24 mouse cellular contexts compared by ENCODE assay signal in genomic region chr4:111517063-111517792, GRCm38 (mm10).
DNase-seq lines count a peak whose midpoint lies in the region; ATAC-seq and TF ChIP-seq lines count a peak whose summit lies in the region.
"Had no signal": no experiment of that assay in that cellular context is flagged by ENCODE, and none has a peak within 500 bp of the region (broad histone marks: within the 10 kb centered on the region; RNA-seq: fewer than 3 reads in every experiment).

No protein-coding gene starts in this region.

- 41% methylated on average over 4 of the region's 4 CpGs for WGBS in forebrain, embryonic 14.5 days
- WGBS in forebrain, embryonic 11.5 days: 50% methylated on average over 4 of the region's 4 CpGs
- WGBS in midbrain, embryonic 12.5 days: 34% methylated on average over 4 of the region's 4 CpGs
- WGBS in midbrain, postnatal 0 days: 25% methylated on average over 4 of the region's 4 CpGs
- WGBS in hindbrain, embryonic 15.5 days: 16% methylated on average over 4 of the region's 4 CpGs
- WGBS in midbrain, embryonic 16.5 days: 21% methylated on average over 4 of the region's 4 CpGs

- no peaks in the 10 kb centered on the region for H3K36me3 ChIP-seq in forebrain, embryonic 14.5 days (ENCODE audit: control insufficient read depth, insufficient read depth, low read length)
- no peaks in the 10 kb centered on the region for H3K36me3 ChIP-seq in forebrain, embryonic 11.5 days (ENCODE audit: control insufficient read depth, insufficient read depth, low read length)
- no peaks in the 10 kb centered on the region for H3K36me3 ChIP-seq in midbrain, embryonic 12.5 days
- H3K36me3 ChIP-seq in midbrain, postnatal 0 days (ENCODE audit: insufficient read depth, low read length): no peaks in the 10 kb centered on the region
- no peaks in the 10 kb centered on the region for H3K36me3 ChIP-seq in hindbrain, embryonic 15.5 days
- no peaks in the 10 kb centered on the region for H3K36me3 ChIP-seq in midbrain, embryonic 16.5 days (ENCODE audit: control insufficient read depth, insufficient read depth, low read length)
- H3K36me3 ChIP-seq: embryonic facial prominence, embryonic 13.5 days; kidney, embryonic 15.5 days; liver, embryonic 15.5 days; stomach, embryonic 15.5 days had no signal

- peak; percentile 35 for DNase-seq in forebrain, embryonic 14.5 days (ENCODE audit: low spot score)
- DNase-seq in forebrain, embryonic 11.5 days (ENCODE audit: low spot score): no peak
- no peak for DNase-seq in midbrain, postnatal 0 days (ENCODE audit: low spot score)
- no peak for DNase-seq in kidney, postnatal 25 days
- DNase-seq: adrenal gland, postnatal 10 days; cerebellum, adult 11-12 months; cerebellum, postnatal 14 days; heart, postnatal 10 days; right cerebral cortex, postnatal 25 days; thymus, adult 18-20 months had no signal

- H3K27ac ChIP-seq in forebrain, embryonic 14.5 days (ENCODE audit: low read depth, low read length): no peak overlapping the region
- no peak overlapping the region for H3K27ac ChIP-seq in forebrain, embryonic 11.5 days (ENCODE audit: low read depth, low read length)
- H3K27ac ChIP-seq in midbrain, embryonic 12.5 days (replicated peaks): no peak overlapping the region
- no peak overlapping the region for H3K27ac ChIP-seq in midbrain, postnatal 0 days (ENCODE audit: low read depth, low read length)
- peak overlapping the region; percentile 3; the same call in 1 of the 2 replicates for H3K27ac ChIP-seq in hindbrain, embryonic 15.5 days (replicated peaks)
- no peak overlapping the region for H3K27ac ChIP-seq in midbrain, embryonic 16.5 days (ENCODE audit: low read length)
- H3K27ac ChIP-seq: embryonic facial prominence, embryonic 13.5 days; kidney, embryonic 15.5 days; liver, embryonic 15.5 days; stomach, embryonic 15.5 days had no signal

- no peaks in the 10 kb centered on the region for H3K4me1 ChIP-seq in forebrain, embryonic 14.5 days (ENCODE audit: control insufficient read depth, insufficient read depth, low read length)
- H3K4me1 ChIP-seq in forebrain, embryonic 11.5 days (replicated peaks; ENCODE audit: control insufficient read depth, insufficient read depth, low read length): no peaks in the 10 kb centered on the region
- H3K4me1 ChIP-seq in midbrain, embryonic 12.5 days: 0 out of 2 replicates have a peak, but pooled peaks cover 4% of the 10 kb centered on the region
- H3K4me1 ChIP-seq in midbrain, postnatal 0 days (ENCODE audit: insufficient read depth, low read length): no peaks in the 10 kb centered on the region
- peaks cover 6% of the 10 kb centered on the region; the same call in 1 of the 2 replicates for H3K4me1 ChIP-seq in hindbrain, embryonic 15.5 days (replicated peaks)
- peaks cover 7% of the 10 kb centered on the region; the same call in 1 of the 2 replicates for H3K4me1 ChIP-seq in midbrain, embryonic 16.5 days (ENCODE audit: control insufficient read depth, insufficient read depth, low read length)
- H3K4me1 ChIP-seq: liver, embryonic 15.5 days; stomach, embryonic 15.5 days had no signal

- no peak overlapping the region for H3K4me2 ChIP-seq in forebrain, embryonic 14.5 days (ENCODE audit: low read length)
- H3K4me2 ChIP-seq in forebrain, embryonic 11.5 days (ENCODE audit: low read depth, low read length, severe bottlenecking): no peak overlapping the region
- no peak overlapping the region for H3K4me2 ChIP-seq in midbrain, embryonic 12.5 days (replicated peaks)
- H3K4me2 ChIP-seq in midbrain, postnatal 0 days (ENCODE audit: low read depth, low read length, poor library complexity, severe bottlenecking): no peak overlapping the region
- no peak overlapping the region for H3K4me2 ChIP-seq in hindbrain, embryonic 15.5 days
- no peak overlapping the region for H3K4me2 ChIP-seq in midbrain, embryonic 16.5 days (ENCODE audit: low read length)
- H3K4me2 ChIP-seq: embryonic facial prominence, embryonic 13.5 days; heart, embryonic 11.5 days; kidney, embryonic 15.5 days; liver, embryonic 15.5 days; stomach, embryonic 15.5 days had no signal

- H3K4me3 ChIP-seq in forebrain, embryonic 14.5 days (ENCODE audit: low read depth, low read length): no peak overlapping the region
- H3K4me3 ChIP-seq in forebrain, embryonic 11.5 days (ENCODE audit: low read depth, low read length): no peak overlapping the region
- no peak overlapping the region for H3K4me3 ChIP-seq in midbrain, embryonic 12.5 days
- H3K4me3 ChIP-seq in midbrain, postnatal 0 days (ENCODE audit: low read depth, low read length): no peak overlapping the region
- H3K4me3 ChIP-seq in hindbrain, embryonic 15.5 days: no peak overlapping the region
- no peak overlapping the region for H3K4me3 ChIP-seq in midbrain, embryonic 16.5 days (ENCODE audit: low read depth, low read length)
- H3K4me3 ChIP-seq: embryonic facial prominence, embryonic 13.5 days; kidney, embryonic 15.5 days; liver, embryonic 15.5 days; stomach, embryonic 15.5 days had no signal

- H3K9ac ChIP-seq in forebrain, embryonic 14.5 days (ENCODE audit: low read length): no peak overlapping the region
- H3K9ac ChIP-seq in forebrain, embryonic 11.5 days (ENCODE audit: low read length): no peak overlapping the region
- H3K9ac ChIP-seq in midbrain, embryonic 12.5 days (replicated peaks): no peak overlapping the region
- no peak overlapping the region for H3K9ac ChIP-seq in midbrain, postnatal 0 days (replicated peaks; ENCODE audit: low read length, poor library complexity, severe bottlenecking)
- H3K9ac ChIP-seq in hindbrain, embryonic 15.5 days: no peak overlapping the region
- H3K9ac ChIP-seq in midbrain, embryonic 16.5 days (ENCODE audit: low read depth, low read length): no peak overlapping the region
- H3K9ac ChIP-seq: embryonic facial prominence, embryonic 13.5 days; kidney, embryonic 15.5 days; liver, embryonic 15.5 days; stomach, embryonic 15.5 days had no signal

- H3K27me3 ChIP-seq in forebrain, embryonic 14.5 days (replicated peaks; ENCODE audit: control insufficient read depth, insufficient read depth, low read length): no peaks in the 10 kb centered on the region
- no peaks in the 10 kb centered on the region for H3K27me3 ChIP-seq in forebrain, embryonic 11.5 days (ENCODE audit: control insufficient read depth, insufficient read depth, low read length)
- H3K27me3 ChIP-seq in midbrain, embryonic 12.5 days: no peaks in the 10 kb centered on the region
- H3K27me3 ChIP-seq in midbrain, postnatal 0 days (ENCODE audit: insufficient read depth, low read length): no peaks in the 10 kb centered on the region
- H3K27me3 ChIP-seq in hindbrain, embryonic 15.5 days: no peaks in the 10 kb centered on the region
- no peaks in the 10 kb centered on the region for H3K27me3 ChIP-seq in midbrain, embryonic 16.5 days (ENCODE audit: control insufficient read depth, insufficient read depth, low read depth, low read length)
- H3K27me3 ChIP-seq: embryonic facial prominence, embryonic 13.5 days; kidney, embryonic 15.5 days; liver, embryonic 15.5 days; Patski; stomach, embryonic 15.5 days had no signal

- ATAC-seq in forebrain, embryonic 14.5 days: peak; percentile 37; the same call in 1 of the 2 replicates
- ATAC-seq in forebrain, embryonic 11.5 days (replicated peaks; ENCODE audit: low FRiP score): no peak
- peak; percentile 54; the same call in 1 of the 2 replicates for ATAC-seq in midbrain, embryonic 12.5 days (ENCODE audit: low FRiP score, low read depth)
- ATAC-seq in midbrain, postnatal 0 days (ENCODE audit: low FRiP score): no peak
- ATAC-seq in hindbrain, embryonic 15.5 days (ENCODE audit: low FRiP score, low read depth): peak; percentile 42
- ATAC-seq in midbrain, embryonic 16.5 days: peak; percentile 65; the same call in 1 of the 2 replicates
- no peak for ATAC-seq in erythroid progenitor cell, adult 5-6 weeks (replicated peaks; ENCODE audit: low FRiP score, poor library complexity, severe bottlenecking)
- ATAC-seq: activated CD4-positive, CD25-positive, alpha-beta regulatory T cell, adult 4 months; CD4-positive, CD25-positive, alpha-beta regulatory T cell, adult 4 months; intestine, embryonic 16.5 days; lung, postnatal 0 days; Patski had no signal

- no peak for TF ChIP-seq CTCF in midbrain, postnatal 0 days (IDR thresholded peaks at IDR 0.05)

- H3K9me3 ChIP-seq in forebrain, embryonic 14.5 days (replicated peaks; ENCODE audit: control insufficient read depth, low read length): no peaks in the 10 kb centered on the region
- H3K9me3 ChIP-seq in forebrain, embryonic 11.5 days (ENCODE audit: control insufficient read depth, low read length): no peaks in the 10 kb centered on the region
- no peaks in the 10 kb centered on the region for H3K9me3 ChIP-seq in midbrain, embryonic 12.5 days
- H3K9me3 ChIP-seq in midbrain, postnatal 0 days (ENCODE audit: low read length): no peaks in the 10 kb centered on the region
- H3K9me3 ChIP-seq in hindbrain, embryonic 15.5 days: no peaks in the 10 kb centered on the region
- no peaks in the 10 kb centered on the region for H3K9me3 ChIP-seq in midbrain, embryonic 16.5 days (replicated peaks; ENCODE audit: control insufficient read depth, low read length, poor library complexity, severe bottlenecking)
- H3K9me3 ChIP-seq: embryonic facial prominence, embryonic 13.5 days; kidney, embryonic 15.5 days; liver, embryonic 15.5 days; stomach, embryonic 15.5 days had no signal

Comparison
In these comparisons a context has a peak if more than half of its experiments do, and no peak if none do; other contexts are left out.
1. ATAC-seq: peak in forebrain, embryonic 14.5 days (single experiment), midbrain, embryonic 12.5 days (single experiment), hindbrain, embryonic 15.5 days (single experiment) and midbrain, embryonic 16.5 days (single experiment); none in forebrain, embryonic 11.5 days (single experiment), midbrain, postnatal 0 days (single experiment) and erythroid progenitor cell, adult 5-6 weeks (single experiment).